Mouse (Mus musculus) cerebellum, postnatal 10 days (tissue): ENCODE data around the gene Itpk1.

ENCODE experiments used
- DNase-seq, 2 experiments: peaks; one replicate each; pipeline ENCODE4 v3.0.0; 2021; ENCODE audit warnings: mixed read lengths in 2 of 2

Itpk1 gene

GRCm38 (mm10) chr12:102623827-102624226 lies 80.9 kb downstream of the Itpk1 start:
- DNase-seq = peak in 1 of 2 experiments; percentile 42

- no peak for DNase-seq
Measured at GRCm38 (mm10) chr12:102622302-102622842, 82.4 kb downstream of the Itpk1 start.

GRCm38 (mm10) chr12:102621811-102622210 lies 82.9 kb downstream of the Itpk1 start:
- no peak for DNase-seq

- DNase-seq = no peak
Measured at GRCm38 (mm10) chr12:102621205-102621604, 83.5 kb downstream of the Itpk1 start.

- no peak for DNase-seq
Measured at GRCm38 (mm10) chr12:102619908-102620307, 84.8 kb downstream of the Itpk1 start.

- no peak for DNase-seq
Measured at GRCm38 (mm10) chr12:102618085-102618484, 86.6 kb downstream of the Itpk1 start.

GRCm38 (mm10) chr12:102616843-102617519 lies 87.7 kb downstream of the Itpk1 start:
- DNase-seq = no peak

GRCm38 (mm10) chr12:102616201-102616600 lies 88.5 kb downstream of the Itpk1 start:
- DNase-seq = peak in 1 of 2 experiments; percentile 50

- peak; percentile 65 to 75 for DNase-seq
Measured at GRCm38 (mm10) chr12:102613411-102613810, 91.3 kb downstream of the Itpk1 start.

- peak in 1 of 2 experiments; percentile 15 for DNase-seq
Measured at GRCm38 (mm10) chr12:102612431-102612830, 92.3 kb downstream of the Itpk1 start.

GRCm38 (mm10) chr12:102610927-102611326 lies 93.8 kb downstream of the Itpk1 start:
- peak; percentile 41 to 59 for DNase-seq

- DNase-seq = no peak
Measured at GRCm38 (mm10) chr12:102607808-102608517, 96.8 kb downstream of the Itpk1 start.

- no peak for DNase-seq
Measured at GRCm38 (mm10) chr12:102607066-102607465, 97.7 kb downstream of the Itpk1 start.

GRCm38 (mm10) chr12:102605607-102606006 lies 99.1 kb downstream of the Itpk1 start:
- DNase-seq = no peak

GRCm38 (mm10) chr12:102602255-102603041 lies 102.3 kb downstream of the Itpk1 start:
- DNase-seq = peak in 1 of 2 experiments; percentile 43

GRCm38 (mm10) chr12:102601847-102602246 lies 102.9 kb downstream of the Itpk1 start:
- no peak for DNase-seq

GRCm38 (mm10) chr12:102600345-102600744 lies 104.4 kb downstream of the Itpk1 start:
- DNase-seq = peak in 1 of 2 experiments; percentile 66

- DNase-seq = peak; percentile 57 to 66
Measured at GRCm38 (mm10) chr12:102599801-102600200, 104.9 kb downstream of the Itpk1 start.

GRCm38 (mm10) chr12:102598535-102598934 lies 106.2 kb downstream of the Itpk1 start:
- DNase-seq = no peak

- no peak for DNase-seq
Measured at GRCm38 (mm10) chr12:102597466-102597865, 107.3 kb downstream of the Itpk1 start.

- DNase-seq = no peak
Measured at GRCm38 (mm10) chr12:102596410-102596809, 108.3 kb downstream of the Itpk1 start.

- DNase-seq = no peak
Measured at GRCm38 (mm10) chr12:102594627-102595026, 110.1 kb downstream of the Itpk1 start.

- DNase-seq = peak; percentile 91 to 94
Measured at GRCm38 (mm10) chr12:102593699-102594098, 111.0 kb downstream of the Itpk1 start.
